Mouse (Mus musculus): ENCODE measurements around the gene Lce1c. TPM values are rescaled to one million over a fixed set of nuclear protein-coding genes. Genes with fewer than 3 reads are reported as not detected.
"Not testable (repeated sequence)": the region's sequence is repeated elsewhere in the genome, so short reads cannot be mapped to it uniquely, and the experiment has no call there.

Gene Lce1c
- polyA plus RNA-seq (2016; fragmentation: Nextera tagmentation; extraction: Ambion mirVana): not detected in 2 replicates

GRCm38 (mm10) chr3:92678947-92679346 lies at the start of gene Lce1c:
Lce1c (plus strand) TSS chr3:92679247.
- 85% methylated on average over 4 of the region's 4 CpGs for WGBS
- no peak within 1 kb of the TSS for H3K27ac ChIP-seq (replicated peaks)
- H3K4me1 ChIP-seq: no peaks in the 10 kb centered on the region
- no peak within 1 kb of the TSS for H3K4me3 ChIP-seq
- no peaks in the 10 kb centered on the region for H3K36me3 ChIP-seq (replicated peaks)
- DNase-seq (ENCODE audit: low spot score): no peak
- H3K9me3 ChIP-seq: no peaks in the 10 kb centered on the region
- no peaks in the 10 kb centered on the region for H3K27me3 ChIP-seq (replicated peaks; ENCODE audit: low read depth, poor library complexity, severe bottlenecking)

DNA sequence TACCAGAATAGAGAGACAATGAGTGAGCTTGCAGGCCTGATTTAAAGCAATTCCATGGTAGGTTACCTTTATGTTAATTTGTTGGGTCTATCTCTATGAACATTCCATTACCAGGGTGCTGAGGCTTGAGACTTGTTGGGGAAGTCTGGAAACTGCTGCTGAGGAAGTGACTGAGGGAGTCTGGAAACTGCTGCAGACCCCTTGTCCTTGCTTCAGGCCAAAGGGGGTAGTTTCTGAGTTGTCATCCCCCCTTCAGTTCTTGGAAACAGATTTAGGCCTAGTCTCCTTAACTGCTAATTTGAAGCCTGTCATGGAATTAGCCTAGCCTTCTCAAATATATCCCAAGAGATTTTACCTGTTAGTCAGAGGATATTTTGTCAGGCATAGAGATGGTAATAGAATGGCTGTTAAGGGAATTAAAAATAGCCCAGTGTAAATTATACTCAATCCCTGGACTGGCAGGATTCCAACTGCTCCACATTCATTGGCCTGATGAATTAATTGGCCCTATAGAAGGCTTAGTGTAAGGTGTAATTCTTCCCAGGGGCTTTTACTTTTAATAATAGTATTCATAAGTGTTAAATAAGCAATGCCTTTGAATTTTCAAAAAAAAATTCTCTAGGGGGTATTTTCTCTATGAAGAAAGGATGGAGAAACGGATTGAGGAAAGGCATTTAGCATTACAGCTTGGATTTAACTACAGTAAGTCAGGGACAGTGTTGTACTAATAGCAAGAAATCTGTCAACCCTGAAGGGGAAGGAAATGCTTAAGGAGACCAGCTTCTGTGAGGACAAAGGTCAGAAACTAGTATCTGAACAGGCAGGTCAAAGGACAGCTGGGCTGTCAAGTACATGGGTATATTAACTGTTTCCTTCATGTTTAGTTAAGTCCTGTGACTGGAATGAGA lies 41.0 kb upstream of the Lce1c start:
- Histone ChIP-seq H3K9me3 (no peaks in the 10 kb centered on the region), H3K27ac (replicated peaks) (no peak overlapping the region), H3K4me1 (no peaks in the 10 kb centered on the region), H3K27me3 (replicated peaks; ENCODE audit: low read depth, poor library complexity, severe bottlenecking) (no peaks in the 10 kb centered on the region), H3K4me3 (no peak overlapping the region), H3K36me3 (replicated peaks) (no peaks in the 10 kb centered on the region)
- whole genome bisulfite sequencing: 59% methylated on average over 1 of the region's 1 CpGs
- DNase-seq (ENCODE audit: low spot score): no peak

GRCm38 (mm10) chr3:92638653-92638991 lies 40.4 kb upstream of the Lce1c start:
- H3K27me3 ChIP-seq (replicated peaks; ENCODE audit: low read depth, poor library complexity, severe bottlenecking): no peaks in the 10 kb centered on the region
- H3K36me3 ChIP-seq (replicated peaks): no peaks in the 10 kb centered on the region
- H3K4me3 ChIP-seq: no peak overlapping the region
- no peak overlapping the region for H3K27ac ChIP-seq (replicated peaks)
- no peaks in the 10 kb centered on the region for H3K4me1 ChIP-seq
- DNase-seq (ENCODE audit: low spot score): no peak
- no peaks in the 10 kb centered on the region for H3K9me3 ChIP-seq
- 84% methylated on average over 3 of the region's 3 CpGs for WGBS

- no peaks in the 10 kb centered on the region for H3K4me1 ChIP-seq
- no peak overlapping the region for H3K27ac ChIP-seq (replicated peaks)
- no peaks in the 10 kb centered on the region for H3K27me3 ChIP-seq (replicated peaks; ENCODE audit: low read depth, poor library complexity, severe bottlenecking)
- 93% methylated on average over 15 of the region's 15 CpGs for WGBS
- no peak overlapping the region for H3K4me3 ChIP-seq
- H3K36me3 ChIP-seq (replicated peaks): no peaks in the 10 kb centered on the region
- DNase-seq (ENCODE audit: low spot score): no peak
- H3K9me3 ChIP-seq: no peaks in the 10 kb centered on the region
These were observed 39.2 kb upstream of the Lce1c start for GRCm38 (mm10) chr3:92639854-92640253.

DNA sequence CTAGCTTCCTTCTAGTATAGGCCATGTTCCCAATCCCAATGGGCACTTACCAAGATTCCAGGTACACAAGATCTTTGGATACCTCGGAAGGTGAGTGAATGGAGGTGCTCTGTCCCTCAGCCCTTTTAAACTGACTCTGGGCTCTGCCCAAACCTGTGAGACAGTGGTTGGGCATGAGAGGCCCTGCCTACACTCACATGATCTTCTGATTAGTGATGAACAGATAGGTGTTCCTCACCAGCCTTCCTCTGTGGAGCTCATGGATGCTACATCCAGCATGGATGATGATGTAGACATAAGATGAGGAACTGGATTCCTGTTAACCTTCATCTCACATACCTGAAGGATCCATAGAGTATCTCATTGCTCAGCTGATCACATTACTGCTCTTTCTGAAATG lies 30.8 kb upstream of the Lce1c start, which contains the start of gene Lce1a1:
TSS of gene Lce1a1 (minus strand) at position 101 of the 400 bp plus-strand sequence.
- DNase-seq (ENCODE audit: low spot score): no peak
- H3K27ac ChIP-seq (replicated peaks): no peak within 1 kb of the TSS
- 81% methylated on average over 1 of the region's 1 CpGs for WGBS
- no peaks in the 10 kb centered on the region for H3K27me3 ChIP-seq (replicated peaks; ENCODE audit: low read depth, poor library complexity, severe bottlenecking)
- H3K4me1 ChIP-seq: no peaks in the 10 kb centered on the region
- H3K4me3 ChIP-seq: no peak within 1 kb of the TSS
- no peaks in the 10 kb centered on the region for H3K36me3 ChIP-seq (replicated peaks)
- no peaks in the 10 kb centered on the region for H3K9me3 ChIP-seq

DNA sequence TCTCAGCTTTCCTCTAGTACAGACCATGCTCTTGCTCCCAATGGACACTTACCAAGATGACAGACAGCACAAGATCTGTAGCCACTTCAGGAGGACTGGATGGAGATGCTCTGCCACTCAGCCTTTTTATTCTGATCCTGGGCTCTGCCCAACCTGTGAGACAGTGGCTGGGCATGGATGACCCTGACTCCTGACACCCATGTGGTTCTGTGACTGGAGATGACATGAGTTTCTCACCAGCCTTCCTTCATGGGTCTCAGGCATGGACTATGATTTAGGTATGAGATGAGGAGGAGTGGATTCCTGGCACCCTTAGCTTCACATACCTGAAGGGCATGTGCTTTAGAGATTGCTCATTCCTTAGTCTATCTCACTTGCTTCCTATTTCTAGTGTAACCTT lies 22.2 kb upstream of the Lce1c start, which contains the start of gene Lce1b:
TSS of gene Lce1b (minus strand) at position 101 of the 400 bp plus-strand sequence.
- no peaks in the 10 kb centered on the region for H3K9me3 ChIP-seq
- no peak within 1 kb of the TSS for H3K4me3 ChIP-seq
- DNase-seq (ENCODE audit: low spot score): no peak
- H3K4me1 ChIP-seq: no peaks in the 10 kb centered on the region
- H3K27me3 ChIP-seq (replicated peaks; ENCODE audit: low read depth, poor library complexity, severe bottlenecking): no peaks in the 10 kb centered on the region
- no peak within 1 kb of the TSS for H3K27ac ChIP-seq (replicated peaks)
- no peaks in the 10 kb centered on the region for H3K36me3 ChIP-seq (replicated peaks)

GRCm38 (mm10) chr3:92670215-92670614 lies 8.8 kb upstream of the Lce1c start, which contains the start of gene Lce1a2:
Lce1a2 (minus strand) TSS chr3:92670315.
- no peak for DNase-seq (ENCODE audit: low spot score)
- H3K27ac ChIP-seq (replicated peaks): no peak within 1 kb of the TSS

GRCm38 (mm10) chr3:92687110-92687509 lies 8.1 kb downstream of the Lce1c start, which contains the start of gene Lce1d:
Lce1d (minus strand) TSS chr3:92687210.
- no peaks in the 10 kb centered on the region for H3K27me3 ChIP-seq (replicated peaks; ENCODE audit: low read depth, poor library complexity, severe bottlenecking)
- H3K36me3 ChIP-seq (replicated peaks): no peaks in the 10 kb centered on the region
- WGBS: 61% methylated on average over 2 of the region's 2 CpGs
- no peak within 1 kb of the TSS for H3K4me3 ChIP-seq
- no peak for DNase-seq (ENCODE audit: low spot score)
- no peak within 1 kb of the TSS for H3K27ac ChIP-seq (replicated peaks)
- no peaks in the 10 kb centered on the region for H3K4me1 ChIP-seq
- no peaks in the 10 kb centered on the region for H3K9me3 ChIP-seq

More at GRCm38 (mm10) chr3:92670215-92670614, 8.8 kb upstream of the Lce1c start, which contains the start of gene Lce1a2:
- Histone ChIP-seq H3K4me3 (no peak within 1 kb of the TSS), H3K4me1 (no peaks in the 10 kb centered on the region), H3K27me3 (replicated peaks; ENCODE audit: low read depth, poor library complexity, severe bottlenecking) (no peaks in the 10 kb centered on the region), H3K36me3 (replicated peaks) (no peaks in the 10 kb centered on the region), H3K9me3 (no peaks in the 10 kb centered on the region)

GRCm38 (mm10) chr3:92689154-92689553 lies 10.1 kb downstream of the Lce1c start:
- not testable (repeated sequence) for H3K27ac ChIP-seq (replicated peaks); H3K4me3 ChIP-seq; H3K4me1 ChIP-seq; H3K36me3 ChIP-seq (replicated peaks); H3K9me3 ChIP-seq; H3K27me3 ChIP-seq (replicated peaks; ENCODE audit: low read depth, poor library complexity, severe bottlenecking); DNase-seq (ENCODE audit: low spot score)
- 79% methylated on average over 16 of the region's 16 CpGs for WGBS

DNA sequence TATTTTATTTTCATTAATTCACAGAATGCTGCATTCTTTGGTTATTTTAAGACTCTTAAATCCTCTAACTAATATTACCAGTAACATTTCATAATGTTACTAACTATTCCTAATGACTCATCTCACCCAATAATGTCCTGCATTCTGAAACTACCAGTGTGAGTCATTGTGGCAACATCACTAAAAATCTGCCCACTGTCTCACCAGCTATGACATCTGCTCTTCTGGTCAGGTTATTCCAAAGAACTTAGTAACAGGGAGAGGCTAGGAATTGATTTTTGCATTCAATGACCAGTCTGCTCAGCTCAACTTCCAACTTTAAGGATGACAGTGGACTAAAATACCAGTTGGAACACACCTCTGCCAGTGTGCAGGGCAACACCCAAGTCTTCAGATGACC lies 12.6 kb downstream of the Lce1c start:
- Histone ChIP-seq H3K27me3 (replicated peaks; ENCODE audit: low read depth, poor library complexity, severe bottlenecking) (no peaks in the 10 kb centered on the region), H3K27ac (replicated peaks) (no peak overlapping the region), H3K4me1 (no peaks in the 10 kb centered on the region), H3K36me3 (replicated peaks) (no peaks in the 10 kb centered on the region), H3K4me3 (no peak overlapping the region), H3K9me3 (no peaks in the 10 kb centered on the region)
- DNase-seq (ENCODE audit: low spot score): no peak

DNA sequence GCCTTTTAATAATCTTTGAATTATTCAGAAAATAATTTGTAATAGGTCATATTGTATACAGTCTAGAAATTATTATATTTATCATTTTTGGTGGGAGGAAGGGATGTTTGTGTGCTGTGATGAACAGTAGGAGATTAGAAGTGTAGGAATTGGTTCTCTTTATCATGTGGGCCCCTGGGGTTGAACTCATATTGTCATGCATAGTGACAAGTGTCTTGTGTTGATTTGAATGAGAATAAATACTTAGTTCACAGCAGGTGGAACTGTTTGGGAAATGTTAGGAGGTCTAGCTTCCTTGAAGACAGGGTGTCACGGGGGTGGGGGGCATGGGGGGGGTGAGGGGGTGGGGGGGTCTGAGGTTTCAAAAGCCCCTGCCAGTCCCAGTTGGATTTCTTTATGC lies 15.6 kb downstream of the Lce1c start:
- DNase-seq (ENCODE audit: low spot score): no peak
- Histone ChIP-seq H3K4me3 (no peak overlapping the region), H3K9me3 (no peaks in the 10 kb centered on the region), H3K27ac (replicated peaks) (no peak overlapping the region), H3K4me1 (no peaks in the 10 kb centered on the region), H3K36me3 (replicated peaks) (no peaks in the 10 kb centered on the region), H3K27me3 (replicated peaks; ENCODE audit: low read depth, poor library complexity, severe bottlenecking) (no peaks in the 10 kb centered on the region)
- WGBS: 10% methylated on average over 1 of the region's 1 CpGs

GRCm38 (mm10) chr3:92708974-92709373 lies 29.9 kb downstream of the Lce1c start, which contains the start of gene Lce1e:
Lce1e (minus strand) TSS chr3:92709074.
- H3K27ac ChIP-seq (replicated peaks): no peak within 1 kb of the TSS
- H3K9me3 ChIP-seq: no peaks in the 10 kb centered on the region
- H3K36me3 ChIP-seq (replicated peaks): no peaks in the 10 kb centered on the region
- 91% methylated on average over 2 of the region's 2 CpGs for WGBS
- no peaks in the 10 kb centered on the region for H3K27me3 ChIP-seq (replicated peaks; ENCODE audit: low read depth, poor library complexity, severe bottlenecking)
- no peak for DNase-seq (ENCODE audit: low spot score)
- H3K4me3 ChIP-seq: no peak within 1 kb of the TSS
- no peaks in the 10 kb centered on the region for H3K4me1 ChIP-seq

- Histone ChIP-seq H3K27me3 (replicated peaks; ENCODE audit: low read depth, poor library complexity, severe bottlenecking) (no peaks in the 10 kb centered on the region), H3K4me3 (no peak overlapping the region), H3K36me3 (replicated peaks) (no peaks in the 10 kb centered on the region), H3K4me1 (no peaks in the 10 kb centered on the region), H3K9me3 (no peaks in the 10 kb centered on the region), H3K27ac (replicated peaks) (no peak overlapping the region)
- DNase-seq (ENCODE audit: low spot score): no peak
These were observed 36.1 kb downstream of the Lce1c start for GRCm38 (mm10) chr3:92715122-92715521.

Measured in embryonic facial prominence, embryonic 10.5 days (tissue).